Mouse (Mus musculus) thymus, adult 2 months (tissue): ENCODE results near the gene Ccin.

ENCODE experiments used
- CTCF ChIP-seq: fragments of 200-500 bp; IDR thresholded peaks from 2 replicates; pipeline ENCODE4 v1.5.1; 2012; ENCODE audit warnings: mild to moderate bottlenecking, control low read depth, low read length, moderate library complexity, borderline replicate concordance; ENCODE audit not compliant: control insufficient read depth, poor library complexity, insufficient read depth; ENCODE audit errors: extremely low read depth
- POLR2A ChIP-seq: fragments of 200-500 bp; IDR thresholded peaks from 2 replicates; pipeline ENCODE4 v1.6.1; 2012; ENCODE audit warnings: mild to moderate bottlenecking, low read length, control low read depth, moderate library complexity; ENCODE audit not compliant: control insufficient read depth, poor library complexity, insufficient read depth; ENCODE audit errors: extremely low read depth

- TF ChIP-seq POLR2A, result no peak
- TF ChIP-seq CTCF, result no peak
Measured at GRCm38 (mm10) chr4:43942421-43942820, 40.9 kb upstream of the Ccin start.
